Mouse (Mus musculus): ENCODE results near the gene Atf7ip.

Gene Atf7ip

DNA sequence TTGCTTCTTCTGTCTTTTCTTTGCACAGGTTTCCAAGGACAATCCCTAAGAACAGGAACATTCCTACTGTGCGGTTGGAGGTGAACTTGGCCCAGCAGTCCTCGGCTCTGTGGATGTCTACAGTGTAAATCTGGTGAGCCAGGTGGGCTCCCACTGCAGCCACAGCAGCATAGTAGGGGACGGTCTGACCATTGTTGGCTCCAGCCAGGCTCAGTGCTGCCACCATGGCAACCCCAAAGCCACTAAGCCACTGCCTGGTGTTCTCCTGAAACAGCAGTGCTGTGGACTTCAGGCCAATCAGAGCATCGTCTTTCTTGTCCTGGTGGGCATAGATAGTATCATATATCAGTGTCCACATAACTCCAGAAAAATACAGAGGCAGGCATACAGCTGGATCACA lies 19.8 kb upstream of the Atf7ip start:
- DNase-seq (ENCODE audit: low read depth, low spot score) = no peak

DNA sequence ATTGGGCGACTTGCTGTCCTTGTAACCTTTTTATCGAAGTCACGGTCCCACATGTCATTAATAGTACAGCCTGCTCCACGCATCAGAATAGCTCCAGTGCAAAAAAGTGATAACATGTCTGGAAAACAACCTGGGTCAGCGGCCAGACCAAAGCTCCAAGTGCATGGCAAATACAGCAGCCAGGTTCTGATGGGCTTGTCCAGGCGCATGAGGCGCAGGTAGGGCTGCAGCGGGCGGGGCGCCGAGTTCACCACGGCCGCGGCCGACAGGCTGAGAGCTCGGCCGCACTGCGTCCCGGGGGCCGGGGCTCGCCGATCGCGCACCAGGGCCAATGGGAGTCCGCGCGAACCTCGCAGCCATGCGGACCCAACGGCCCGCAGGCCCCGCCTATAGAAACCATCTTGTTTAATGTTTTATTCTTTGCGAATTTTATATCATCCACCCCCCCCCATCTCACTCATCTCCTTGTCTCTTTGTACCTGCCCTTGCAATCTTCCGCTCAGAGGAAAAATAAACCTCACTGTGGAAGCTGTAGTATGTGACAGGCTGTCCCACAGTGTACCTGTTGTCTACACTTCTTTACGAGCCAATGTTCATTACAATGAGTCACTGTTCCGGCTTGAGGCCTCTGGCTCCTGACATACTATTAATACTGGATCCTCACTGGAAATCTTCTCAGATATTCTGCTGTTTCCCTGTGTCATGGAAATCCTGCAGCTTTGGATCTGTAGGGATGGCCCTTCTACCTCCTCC lies 19.0 kb upstream of the Atf7ip start:
- DNase-seq (ENCODE audit: low read depth, low spot score) = no peak

DNA sequence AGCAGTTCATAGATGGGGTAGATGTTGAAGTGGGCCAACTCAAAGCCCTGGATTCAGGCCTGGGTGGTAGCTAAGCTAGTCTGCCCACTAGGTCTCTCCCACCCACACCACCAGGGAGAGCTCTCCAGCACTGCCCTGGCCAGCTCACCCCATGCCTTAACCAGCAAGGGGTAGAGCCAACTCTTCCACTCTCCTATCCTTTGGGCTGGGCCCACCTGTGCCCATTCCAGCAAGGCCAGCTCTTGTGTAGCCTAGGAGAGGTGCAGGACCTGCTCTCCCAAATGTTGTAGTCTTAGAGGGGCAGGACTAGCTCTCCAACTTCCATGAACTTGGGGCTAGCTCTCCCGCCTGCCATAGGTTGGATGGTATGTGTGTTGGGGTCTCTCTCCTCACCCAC lies 18.4 kb upstream of the Atf7ip start:
- DNase-seq (ENCODE audit: low read depth, low spot score) = no peak

DNA sequence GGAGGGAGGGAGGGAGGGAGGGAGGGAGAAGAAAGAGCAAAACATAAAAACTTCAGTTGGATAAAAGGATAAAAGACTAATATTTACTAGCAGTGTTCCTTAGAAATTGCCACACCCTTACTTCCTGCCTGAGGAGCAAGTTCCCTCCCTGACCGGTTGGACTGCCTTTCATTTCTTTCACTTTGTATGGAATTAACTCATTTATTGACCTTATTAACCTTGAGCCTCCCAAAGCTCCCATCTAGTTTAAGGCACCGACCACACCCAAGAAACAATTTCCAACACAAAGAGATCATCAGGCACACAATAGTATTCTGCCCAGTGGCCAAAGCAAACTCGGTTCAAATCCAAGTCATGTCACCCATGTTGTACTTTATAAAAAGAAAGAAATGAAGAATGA lies 16.1 kb upstream of the Atf7ip start:
- DNase-seq (ENCODE audit: low read depth, low spot score) = no peak

DNA sequence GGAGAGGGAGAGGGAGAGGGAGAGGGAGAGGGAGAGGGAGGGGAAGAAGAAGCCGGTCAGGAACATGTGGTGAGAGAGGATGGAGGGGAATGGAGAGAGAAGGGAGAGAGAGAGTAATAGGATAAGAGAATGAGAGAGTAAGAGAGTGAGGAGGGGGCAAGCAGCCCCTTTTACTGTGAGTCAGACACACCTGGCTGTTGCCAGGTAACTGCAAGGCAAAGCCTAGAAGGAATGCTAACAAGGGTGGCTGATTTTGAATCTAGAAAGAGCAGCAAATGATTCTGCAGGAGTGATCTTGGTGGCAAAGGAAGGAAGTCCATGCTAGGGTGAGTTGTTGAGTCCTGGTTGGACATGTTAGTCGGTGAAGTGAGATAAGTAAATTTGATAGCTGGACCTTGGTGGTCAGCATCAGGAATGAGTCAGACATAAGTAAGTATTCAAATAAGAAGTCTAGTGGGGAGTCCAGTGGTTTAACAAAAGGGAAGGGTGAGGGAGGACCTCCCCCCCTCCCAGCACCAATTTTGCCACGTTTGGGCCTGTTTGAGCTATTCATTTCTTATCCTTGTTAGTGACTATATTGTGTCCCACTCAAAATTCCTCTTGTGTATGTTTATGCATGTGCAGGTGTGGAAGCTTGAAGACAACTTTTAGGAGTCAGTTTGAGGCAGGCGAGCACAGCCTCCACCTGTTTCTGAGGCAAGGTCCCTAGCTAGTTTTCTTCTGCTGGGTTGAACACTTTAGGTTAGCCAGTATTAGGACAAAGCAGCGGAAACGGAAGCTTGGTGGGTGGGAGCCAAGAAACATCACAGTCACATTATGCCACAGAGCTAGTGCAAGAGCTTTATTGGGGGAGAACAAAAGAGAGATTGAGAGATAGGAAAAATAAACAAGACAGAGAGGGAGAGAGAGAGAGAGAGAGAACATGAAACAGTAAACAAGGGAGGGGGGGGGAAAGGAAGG lies 15.2 kb upstream of the Atf7ip start:
- DNase-seq (ENCODE audit: low read depth, low spot score) = no peak

DNA sequence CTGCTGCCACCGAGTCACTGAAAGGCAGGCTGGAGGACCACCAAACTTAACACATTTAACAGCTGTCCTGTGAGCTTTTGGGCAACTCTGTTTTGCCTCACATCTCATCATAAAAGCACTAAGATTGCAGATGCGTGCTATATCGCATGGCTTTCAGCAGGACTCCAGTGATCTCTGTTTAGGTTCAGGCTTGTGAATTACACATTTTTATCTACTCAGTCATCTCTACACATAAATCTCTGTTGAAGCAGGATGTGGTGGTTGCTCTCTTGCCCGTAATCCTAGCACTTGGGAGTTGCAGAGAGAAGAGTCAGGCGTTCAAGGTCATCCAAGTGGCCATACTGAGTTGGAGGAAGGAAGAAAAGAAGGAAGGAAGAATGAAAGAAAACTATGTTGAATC lies 14.3 kb upstream of the Atf7ip start:
- DNase-seq (ENCODE audit: low read depth, low spot score) = no peak

DNA sequence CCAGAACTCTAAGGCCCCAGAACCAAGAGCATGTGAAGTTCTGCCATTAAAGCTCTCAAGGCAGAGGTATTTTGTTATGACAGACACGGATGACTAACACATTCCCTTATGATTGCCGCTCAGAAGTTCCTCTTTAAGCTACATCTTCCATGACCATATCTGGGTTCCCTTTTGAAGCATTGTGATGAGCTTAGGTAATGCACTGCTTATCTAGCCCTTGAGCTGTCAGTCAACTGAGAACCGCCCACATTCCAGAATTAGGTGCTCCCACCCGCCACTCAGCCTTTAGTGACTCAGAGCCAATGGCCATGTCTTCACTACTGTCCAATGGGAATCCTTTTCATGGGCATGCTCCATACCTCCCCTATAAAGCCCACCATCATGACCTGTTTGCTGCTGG lies 13.7 kb upstream of the Atf7ip start:
- no peak for DNase-seq (ENCODE audit: low read depth, low spot score)

DNA sequence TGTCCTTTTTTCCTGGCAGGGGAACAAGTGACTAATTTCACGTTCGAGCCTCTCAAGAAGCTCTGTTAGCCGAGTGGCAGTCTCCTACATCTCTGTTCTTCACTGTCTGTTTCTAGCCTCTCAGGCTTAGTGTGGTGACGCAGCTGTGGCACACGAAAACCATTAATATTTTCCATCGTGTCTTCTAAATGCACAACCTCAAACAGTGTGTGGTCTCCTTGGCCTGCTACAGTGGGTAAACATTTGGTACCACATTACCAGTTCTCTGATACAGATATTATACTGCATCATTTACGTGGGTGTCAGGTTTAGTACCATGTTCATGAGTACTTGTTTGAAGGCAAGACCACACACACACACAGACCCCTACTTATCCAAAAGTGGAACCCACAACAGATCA lies 12.5 kb upstream of the Atf7ip start:
- no peak for DNase-seq (ENCODE audit: low read depth, low spot score)

DNA sequence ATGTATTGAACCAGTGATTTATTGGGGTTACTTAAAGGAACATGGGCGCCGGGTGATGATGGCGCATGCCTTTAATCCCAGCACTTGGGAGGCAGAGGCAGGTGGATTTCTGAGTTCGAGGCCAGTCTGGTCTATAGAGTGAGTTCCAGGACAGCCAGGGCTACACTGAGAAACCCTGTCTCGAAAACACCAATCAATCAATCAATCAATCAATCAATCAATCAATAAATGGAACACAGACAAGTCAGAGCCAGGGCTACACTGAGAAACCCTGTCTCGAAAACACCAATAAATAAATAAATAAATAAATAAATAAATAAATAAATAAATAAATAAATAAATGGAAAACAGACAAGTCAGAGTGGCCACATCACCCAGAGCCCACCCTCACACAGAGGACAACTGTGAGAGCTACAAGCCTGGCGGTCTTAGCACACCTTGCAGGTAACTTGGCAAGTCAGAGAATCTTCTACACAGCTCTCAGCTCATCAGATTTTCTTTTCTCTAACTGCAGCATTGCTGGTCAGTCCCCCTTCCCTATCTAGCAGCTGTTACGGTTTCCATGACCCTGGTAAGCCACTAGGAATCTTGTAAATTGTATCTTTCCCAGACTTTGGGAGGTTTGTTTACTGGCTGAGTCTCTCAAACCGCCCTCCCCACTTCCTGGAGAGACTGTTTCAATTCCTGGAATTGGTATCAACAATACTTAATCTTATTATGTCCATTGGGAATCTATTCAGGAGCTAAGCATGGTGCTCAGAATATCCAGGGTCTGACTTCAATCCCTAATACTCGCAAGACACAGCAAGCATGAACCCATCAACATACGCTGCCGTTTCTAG lies 11.8 kb upstream of the Atf7ip start:
- no peak for DNase-seq (ENCODE audit: low read depth, low spot score)

DNA sequence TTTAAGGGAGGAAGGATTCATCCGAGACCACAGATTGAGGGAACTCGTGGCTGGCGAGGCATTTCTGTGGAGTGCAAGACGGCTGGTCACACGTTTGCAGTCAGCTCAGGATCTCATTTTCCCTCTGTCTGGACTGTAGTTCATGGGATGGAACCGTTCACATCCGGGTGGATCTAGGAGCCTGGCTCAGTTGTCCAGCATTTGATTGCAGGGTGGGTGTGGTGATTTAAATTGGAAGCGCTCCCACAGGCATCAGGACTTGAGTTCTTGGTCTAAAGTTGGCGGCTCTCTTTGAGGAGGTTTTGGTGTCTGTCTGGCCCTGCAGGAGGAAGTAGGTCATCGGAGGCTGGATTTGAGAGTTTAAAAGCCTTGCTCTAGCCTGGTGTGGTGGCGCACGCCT lies 10.9 kb upstream of the Atf7ip start:
- DNase-seq (ENCODE audit: low read depth, low spot score) = no peak

DNA sequence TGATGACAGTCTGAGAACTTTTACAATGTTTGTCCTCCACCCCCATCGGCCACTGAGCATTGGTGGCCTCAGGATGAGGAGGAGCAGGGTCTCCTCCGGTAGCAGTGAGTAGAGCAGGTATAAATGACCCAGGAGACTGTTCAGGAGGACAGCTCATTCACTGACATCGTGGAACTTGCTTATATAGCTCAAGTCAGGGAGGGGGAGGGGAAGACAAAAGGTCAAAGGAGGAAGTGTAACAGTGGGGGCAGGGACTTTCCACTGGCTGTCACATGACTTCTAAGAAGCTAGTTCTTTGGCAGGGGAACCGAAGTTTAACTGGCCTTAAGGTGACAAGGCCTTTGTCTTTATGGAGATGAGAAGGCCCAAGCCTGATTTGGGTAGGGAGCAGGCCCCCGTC lies 8.2 kb upstream of the Atf7ip start:
- DNase-seq (ENCODE audit: low read depth, low spot score) = peak; percentile 43

DNA sequence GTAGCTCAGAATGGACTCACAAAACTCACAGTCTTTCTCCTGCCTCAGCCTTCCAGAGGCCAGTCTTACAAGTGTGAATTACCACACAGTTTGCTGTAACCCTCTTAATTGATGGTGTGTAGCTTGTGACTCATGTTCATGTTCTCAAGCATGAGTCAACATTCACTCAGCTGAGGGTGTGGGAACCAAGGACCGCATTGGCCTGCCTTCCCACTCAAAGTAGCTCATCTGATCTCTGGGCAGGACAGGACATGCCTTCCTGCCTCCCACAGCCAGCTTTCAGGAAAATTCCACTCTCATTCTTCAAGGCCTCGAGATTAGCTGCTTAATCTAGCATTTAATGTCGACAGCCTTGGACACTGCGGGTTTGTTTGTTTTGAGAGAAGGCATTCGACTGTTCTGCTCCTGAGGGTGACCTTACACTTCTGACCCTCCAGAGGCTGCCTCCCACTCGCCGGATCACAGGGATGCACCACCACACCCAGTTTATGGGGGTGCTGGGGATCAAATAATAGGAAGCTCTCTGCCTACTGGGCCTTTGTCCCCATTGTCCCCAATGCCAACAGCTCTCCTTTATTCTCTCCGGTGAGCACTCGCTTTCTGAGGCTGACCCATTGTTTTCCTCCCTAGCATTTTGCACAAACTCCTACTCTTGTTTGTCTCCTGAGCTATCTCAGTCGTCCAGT lies 6.5 kb upstream of the Atf7ip start:
- peak; percentile 74 for DNase-seq (ENCODE audit: low read depth, low spot score)

DNA sequence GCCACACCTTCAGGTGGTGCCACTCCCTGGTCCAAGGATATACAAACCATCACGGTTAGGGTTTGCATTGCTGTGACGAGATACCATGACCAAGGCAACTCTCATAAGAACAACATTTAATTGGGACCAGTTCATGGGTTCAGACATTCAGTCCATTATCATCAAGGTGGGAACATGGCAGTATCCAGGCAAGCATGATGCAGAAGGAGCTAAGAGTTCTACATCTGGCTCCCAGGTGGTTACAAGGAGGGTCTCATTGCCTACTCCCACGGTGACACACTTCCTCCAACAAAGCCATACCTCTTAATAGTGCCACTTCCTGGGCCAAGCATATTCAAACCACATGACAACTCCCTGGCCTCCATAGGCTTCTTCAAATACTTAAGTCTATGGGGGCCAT lies 2.7 kb downstream of the Atf7ip start:
- no peak for DNase-seq (ENCODE audit: low read depth, low spot score)

DNA sequence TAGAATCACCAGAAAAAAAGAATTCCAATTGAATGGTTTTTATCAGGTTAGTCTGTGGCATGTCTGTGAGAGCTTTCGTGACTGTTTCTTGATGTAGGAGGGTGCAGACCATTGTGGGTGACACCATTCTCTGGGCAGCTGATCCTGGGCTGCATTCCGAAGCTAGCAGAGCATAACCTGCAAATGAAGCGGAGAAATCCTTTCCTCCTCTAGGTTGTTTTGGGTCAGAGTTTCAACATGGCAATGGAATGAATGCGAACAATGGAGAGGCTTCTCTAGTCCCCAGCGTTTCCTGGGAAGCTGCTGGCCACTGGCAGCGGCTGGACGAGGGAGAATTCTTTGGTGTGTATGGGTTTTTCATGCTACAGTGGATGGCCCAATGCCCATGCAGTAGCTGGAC lies 5.0 kb downstream of the Atf7ip start:
- no peak for DNase-seq (ENCODE audit: low read depth, low spot score)

DNA sequence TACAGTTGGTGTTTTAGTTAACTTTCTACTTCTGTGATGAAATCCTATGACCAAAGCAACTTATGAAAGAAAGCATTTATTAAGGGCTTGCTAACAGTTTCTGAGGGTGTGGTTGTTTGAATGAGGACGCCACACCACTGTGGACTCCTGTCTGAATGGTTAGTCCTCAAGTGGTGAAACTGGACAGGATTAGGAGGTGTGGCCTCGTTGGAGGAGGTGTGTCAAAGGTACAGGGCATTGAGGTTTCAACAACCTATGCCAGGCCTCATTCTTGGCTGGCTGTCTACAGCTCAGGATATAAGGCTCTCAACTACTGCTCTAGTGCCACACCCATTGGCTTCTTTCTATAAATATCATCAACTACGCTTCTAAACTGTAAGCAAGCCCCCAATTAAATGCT lies 6.4 kb downstream of the Atf7ip start:
- no peak for DNase-seq (ENCODE audit: low read depth, low spot score)

DNA sequence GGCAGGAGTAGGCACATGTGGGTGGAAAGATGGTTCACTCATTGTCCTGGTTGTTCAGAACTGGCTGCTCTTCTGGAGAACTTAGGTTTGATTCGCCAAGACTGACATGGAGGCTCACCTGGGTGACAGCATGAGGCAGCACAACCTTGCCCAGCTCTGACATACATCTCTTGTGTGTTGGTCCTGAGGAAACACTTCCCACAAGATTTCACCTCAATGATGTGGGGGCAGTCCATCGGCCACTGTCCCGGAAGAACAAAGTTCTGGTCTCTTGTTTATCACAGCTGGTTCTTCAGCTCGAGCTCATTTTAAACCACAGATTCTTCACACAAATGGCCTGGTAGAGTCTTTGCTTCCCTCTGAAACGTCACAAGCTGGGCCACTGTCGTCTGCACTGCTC lies 10.7 kb downstream of the Atf7ip start:
- no peak for DNase-seq (ENCODE audit: low read depth, low spot score)

DNA sequence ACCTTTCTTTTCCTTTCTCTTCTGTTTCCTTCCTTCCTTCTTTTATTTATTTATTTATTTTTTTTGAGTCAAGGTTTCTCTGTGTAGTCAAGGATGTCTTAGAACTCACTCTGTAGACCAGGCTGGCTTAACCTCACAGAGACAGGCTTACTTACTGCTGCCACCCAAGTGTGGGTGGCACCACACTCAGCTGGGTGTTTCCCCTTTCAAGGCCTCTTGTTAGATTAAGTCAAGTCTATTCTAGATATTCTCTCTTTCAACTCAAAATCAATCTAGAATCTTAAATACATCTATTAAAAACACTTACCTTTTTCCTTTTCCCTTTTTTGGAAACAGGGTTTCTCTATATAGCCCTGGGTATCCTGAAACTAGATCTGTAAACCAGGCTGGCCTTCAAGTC lies 11.3 kb downstream of the Atf7ip start:
- DNase-seq (ENCODE audit: low read depth, low spot score) = no peak

DNA sequence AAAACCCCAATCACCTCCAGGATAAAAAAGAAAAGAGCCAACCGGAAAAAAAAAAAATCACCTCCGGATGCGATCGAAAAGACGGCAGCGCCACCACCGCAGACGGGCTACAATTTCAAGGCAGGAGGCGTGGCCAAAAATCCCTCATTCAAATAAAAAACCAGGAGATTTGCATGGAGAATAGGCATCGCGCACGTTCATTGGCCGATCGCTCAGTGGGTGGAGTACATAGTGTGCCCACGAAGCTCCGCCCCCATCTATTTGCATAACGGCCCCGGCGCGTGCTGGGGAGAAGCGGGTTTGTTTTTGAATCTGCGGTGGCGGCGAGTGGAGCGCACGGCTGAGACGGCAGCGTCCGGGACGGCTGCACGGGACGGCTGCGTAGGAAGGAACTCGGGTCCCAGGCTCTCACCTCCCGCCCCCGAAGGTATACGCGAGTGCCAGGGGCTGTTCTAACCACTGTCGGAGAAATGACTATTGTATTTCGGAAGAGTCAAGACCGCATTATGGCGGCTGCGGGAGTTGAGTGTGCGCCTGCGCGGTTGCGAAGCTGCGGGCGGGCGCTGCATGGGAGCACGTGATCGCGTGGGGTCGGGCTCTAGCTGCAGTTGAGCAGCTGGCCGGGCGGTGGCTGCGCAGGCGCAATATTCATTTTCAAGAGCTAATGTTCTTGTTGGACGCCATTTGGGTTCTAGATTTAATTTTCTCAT lies 12.7 kb downstream of the Atf7ip start:
- peak; percentile 100 for DNase-seq (ENCODE audit: low read depth, low spot score)

DNA sequence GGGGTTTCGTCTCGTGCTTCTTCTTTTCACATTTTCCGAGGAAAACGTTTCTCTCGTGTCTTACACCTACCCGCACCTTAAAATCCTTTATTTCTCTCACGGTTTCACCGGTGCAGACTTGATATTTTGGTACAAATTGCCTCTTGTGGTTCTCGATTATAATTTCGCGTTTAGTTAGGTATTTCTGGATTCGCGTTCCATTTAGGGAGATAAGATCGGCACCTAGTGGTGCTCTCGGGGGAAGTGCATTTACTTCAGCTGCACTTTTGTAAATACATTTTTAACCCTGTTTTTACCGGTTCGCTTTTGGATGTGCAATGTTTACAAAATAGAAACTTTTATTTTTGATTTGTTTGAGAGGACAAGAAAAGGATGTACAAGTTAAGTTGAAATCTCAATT lies 13.3 kb downstream of the Atf7ip start:
- DNase-seq (ENCODE audit: low read depth, low spot score) = peak; percentile 81

DNA sequence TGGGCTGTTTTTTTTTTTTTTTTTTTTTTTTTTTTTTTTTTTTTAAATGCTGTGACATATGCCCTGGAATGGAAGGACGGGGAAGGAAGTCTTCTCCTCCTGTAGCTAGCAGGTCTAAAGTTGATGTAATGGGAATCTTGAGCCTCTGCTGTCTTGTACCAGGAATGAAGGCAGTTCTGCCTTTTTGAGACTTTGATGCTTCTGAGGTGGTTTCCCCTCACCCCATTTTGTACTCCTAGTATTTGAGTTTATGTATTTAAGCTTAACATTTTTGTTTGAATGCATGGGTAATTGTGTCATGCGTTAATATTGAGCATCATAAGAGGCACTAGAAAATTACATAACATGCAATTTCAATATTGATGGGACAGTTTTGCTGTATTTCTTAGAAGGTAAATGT lies 14.4 kb downstream of the Atf7ip start:
- DNase-seq (ENCODE audit: low read depth, low spot score) = no peak

DNA sequence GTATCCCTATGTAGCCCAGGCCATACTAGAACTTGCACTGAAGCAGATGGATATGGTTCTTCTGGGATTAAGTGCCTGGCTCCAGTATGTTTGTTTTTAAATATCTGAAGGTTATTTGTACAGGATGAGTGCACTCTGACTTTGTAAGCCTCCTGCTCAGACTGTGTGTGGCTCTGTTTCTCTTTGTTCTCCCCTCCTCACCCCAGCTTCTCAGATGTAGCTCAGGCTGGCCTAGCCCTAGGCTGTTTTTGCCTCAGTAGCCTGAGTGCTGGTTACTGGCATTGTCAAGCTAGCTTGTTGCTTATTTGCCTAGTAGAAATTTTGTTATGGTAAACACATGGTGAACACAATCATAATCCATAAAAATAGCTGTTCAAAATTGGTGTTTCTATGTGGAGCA lies 15.7 kb downstream of the Atf7ip start:
- no peak for DNase-seq (ENCODE audit: low read depth, low spot score)

All from brain, adult 2 months (tissue).